Mouse (Mus musculus) kidney, adult 2 months (tissue): ENCODE results near the gene Zfp235.

Experiments
- CTCF ChIP-seq: fragments of 200-500 bp; conservative IDR thresholded peaks from 2 replicates; pipeline ENCODE4 v1.5.1; 2011; ENCODE audit warnings: low read depth, mild to moderate bottlenecking, control low read depth, low read length, moderate library complexity, mixed read lengths; ENCODE audit not compliant: insufficient read depth, insufficient read length
- POLR2A ChIP-seq: fragments of 200-500 bp; IDR thresholded peaks from one replicate; pipeline ENCODE4 v1.6.1; 2011; ENCODE audit warnings: low read depth, low read length, control low read depth

DNA sequence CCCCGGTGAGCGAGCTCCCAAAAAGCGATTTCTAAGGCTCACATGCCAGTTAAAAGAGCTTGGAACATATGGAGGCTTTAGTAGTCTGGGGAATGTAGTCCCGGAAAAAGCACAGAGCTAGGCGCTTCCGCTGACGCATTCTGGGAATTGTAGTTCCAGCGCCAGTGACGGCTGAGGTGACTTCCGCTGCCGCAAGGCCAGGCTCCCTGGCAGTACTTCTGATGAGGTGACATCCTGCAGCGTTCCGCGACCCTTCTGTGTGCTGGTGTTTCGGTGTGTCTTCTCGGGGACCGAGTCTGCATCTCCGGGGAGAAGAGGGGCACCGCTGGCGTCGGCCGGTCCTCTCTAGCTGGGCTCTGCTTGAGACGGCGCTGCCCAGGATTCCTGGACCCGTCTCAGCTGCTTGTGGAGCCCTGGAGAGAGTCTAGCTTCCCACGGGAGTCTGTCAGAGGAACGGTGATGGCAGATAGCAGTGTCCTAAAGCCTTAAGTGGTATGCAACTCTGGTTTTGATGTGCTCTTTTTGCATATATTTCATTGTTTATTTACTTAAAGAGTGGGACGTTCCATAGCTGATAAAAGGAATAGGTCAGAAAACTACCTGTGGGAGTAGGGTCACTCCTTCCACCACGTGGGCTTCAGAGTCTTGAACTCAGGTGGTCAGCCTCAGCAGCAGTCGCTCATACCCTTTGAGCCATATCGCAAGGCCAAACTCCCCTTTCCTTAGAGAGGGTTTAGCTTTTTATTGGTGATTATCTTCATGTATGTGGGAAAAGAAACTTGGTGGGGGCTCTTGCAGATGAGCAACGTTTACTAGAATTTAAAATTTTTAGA, at the start of gene Zfp235:
- TF ChIP-seq CTCF (no peak), POLR2A (peak; percentile 34)
